Mouse (Mus musculus): Measurements from ENCODE around the gene Fam227a.

Gene Fam227a

GRCm38 (mm10) chr15:79684616-79685015, 25.9 kb upstream of the Fam227a start:
- no peak for DNase-seq (ENCODE audit: low read depth, low spot score)

- DNase-seq (ENCODE audit: low read depth, low spot score) = no peak
Observed at GRCm38 (mm10) chr15:79683707-79684465, 25.1 kb upstream of the Fam227a start.

GRCm38 (mm10) chr15:79683146-79683545, 24.4 kb upstream of the Fam227a start:
- DNase-seq (ENCODE audit: low read depth, low spot score) = no peak

- DNase-seq (ENCODE audit: low read depth, low spot score) = no peak
Observed at GRCm38 (mm10) chr15:79681973-79682372, 23.2 kb upstream of the Fam227a start.

GRCm38 (mm10) chr15:79677936-79678335, 19.2 kb upstream of the Fam227a start:
- DNase-seq (ENCODE audit: low read depth, low spot score) = no peak

- peak; percentile 54 for DNase-seq (ENCODE audit: low read depth, low spot score)
Observed at GRCm38 (mm10) chr15:79671828-79672348, 13.1 kb upstream of the Fam227a start.

GRCm38 (mm10) chr15:79670972-79671299, 12.2 kb upstream of the Fam227a start:
- DNase-seq (ENCODE audit: low read depth, low spot score) = no peak

- DNase-seq (ENCODE audit: low read depth, low spot score) = peak; percentile 93
Observed at GRCm38 (mm10) chr15:79670249-79670971, 11.7 kb upstream of the Fam227a start, which contains the start of gene Tomm22. Gene Tomm22, plus strand, starts transcription at chr15:79670861.

- no peak for DNase-seq (ENCODE audit: low read depth, low spot score)
Observed at GRCm38 (mm10) chr15:79669195-79669594, 10.4 kb upstream of the Fam227a start.

- no peak for DNase-seq (ENCODE audit: low read depth, low spot score)
Observed at GRCm38 (mm10) chr15:79664666-79665065, 5.9 kb upstream of the Fam227a start.

- DNase-seq (ENCODE audit: low read depth, low spot score) = peak; percentile 67
Observed at GRCm38 (mm10) chr15:79661852-79662251, 3.1 kb upstream of the Fam227a start.

GRCm38 (mm10) chr15:79657837-79658530, 772 bp downstream of the Fam227a start:
- DNase-seq (ENCODE audit: low read depth, low spot score) = peak; percentile 87

- no peak for DNase-seq (ENCODE audit: low read depth, low spot score)
Observed at GRCm38 (mm10) chr15:79656451-79656850, 2.3 kb downstream of the Fam227a start.

GRCm38 (mm10) chr15:79651481-79651880, 7.3 kb downstream of the Fam227a start:
- DNase-seq (ENCODE audit: low read depth, low spot score) = peak; percentile 62

GRCm38 (mm10) chr15:79650569-79650968, 8.2 kb downstream of the Fam227a start:
- peak; percentile 71 for DNase-seq (ENCODE audit: low read depth, low spot score)

GRCm38 (mm10) chr15:79648130-79648529, 10.6 kb downstream of the Fam227a start:
- no peak for DNase-seq (ENCODE audit: low read depth, low spot score)

GRCm38 (mm10) chr15:79645483-79645882, 13.3 kb downstream of the Fam227a start:
- no peak for DNase-seq (ENCODE audit: low read depth, low spot score)

- DNase-seq (ENCODE audit: low read depth, low spot score) = no peak
Observed at GRCm38 (mm10) chr15:79641135-79641817, 17.5 kb downstream of the Fam227a start.

- DNase-seq (ENCODE audit: low read depth, low spot score) = no peak
Observed at GRCm38 (mm10) chr15:79630471-79630870, 28.3 kb downstream of the Fam227a start.

GRCm38 (mm10) chr15:79619770-79620414, 38.9 kb downstream of the Fam227a start:
- no peak for DNase-seq (ENCODE audit: low read depth, low spot score)

GRCm38 (mm10) chr15:79618456-79618855, 40.3 kb downstream of the Fam227a start:
- no peak for DNase-seq (ENCODE audit: low read depth, low spot score)
